In genomic region chr7:125475601-125476251, GRCm38 (mm10) we compare ENCODE assay signal across 8 mouse cellular contexts. TPM values are rescaled to one million over a fixed set of nuclear protein-coding genes. Genes with fewer than 3 reads are reported as not detected.
DNase-seq lines count a peak whose midpoint lies in the region; ATAC-seq lines count a peak whose summit lies in the region.

No protein-coding gene starts in this region.

- peaks cover 3% of the 10 kb centered on the region; the same call in 1 of the 2 replicates for H3K4me1 ChIP-seq in neural tube, embryonic 11.5 days (ENCODE audit: control insufficient read depth, insufficient read depth, low read length)
- peaks cover 23% of the 10 kb centered on the region for H3K4me1 ChIP-seq in forebrain, embryonic 15.5 days
- peaks cover 18% of the 10 kb centered on the region for H3K4me1 ChIP-seq in hindbrain, embryonic 15.5 days (replicated peaks)
- H3K4me1 ChIP-seq in midbrain, embryonic 14.5 days (ENCODE audit: control insufficient read depth, insufficient read depth, low read length), result peaks cover 6% of the 10 kb centered on the region

- no peak overlapping the region for H3K4me3 ChIP-seq in neural tube, embryonic 11.5 days (ENCODE audit: low read depth, low read length)
- no peak overlapping the region for H3K4me3 ChIP-seq in forebrain, embryonic 15.5 days
- H3K4me3 ChIP-seq in hindbrain, embryonic 15.5 days, result no peak overlapping the region
- H3K4me3 ChIP-seq in midbrain, embryonic 14.5 days (replicated peaks; ENCODE audit: low read depth, low read length), result no peak overlapping the region

- H3K4me2 ChIP-seq in neural tube, embryonic 11.5 days (ENCODE audit: low read depth), result no peak overlapping the region
- no peak overlapping the region for H3K4me2 ChIP-seq in forebrain, embryonic 15.5 days (replicated peaks)
- H3K4me2 ChIP-seq in hindbrain, embryonic 15.5 days, result no peak overlapping the region
- H3K4me2 ChIP-seq in midbrain, embryonic 14.5 days (ENCODE audit: low read length), result no peak overlapping the region

- 56% methylated on average over 11 of the region's 11 CpGs for WGBS in neural tube, embryonic 11.5 days
- WGBS in forebrain, embryonic 15.5 days, result 28% methylated on average over 11 of the region's 11 CpGs
- 57% methylated on average over 11 of the region's 11 CpGs for WGBS in hindbrain, embryonic 15.5 days
- WGBS in midbrain, embryonic 14.5 days, result 53% methylated on average over 11 of the region's 11 CpGs

- peaks cover 2% of the 10 kb centered on the region; the same call in 1 of the 2 replicates for H3K36me3 ChIP-seq in neural tube, embryonic 11.5 days (ENCODE audit: control insufficient read depth, insufficient read depth, low read length)
- peaks cover 2% of the 10 kb centered on the region; the same call in 1 of the 2 replicates for H3K36me3 ChIP-seq in forebrain, embryonic 15.5 days
- 0 out of 2 replicates have a peak, but pooled peaks cover 6% of the 10 kb centered on the region for H3K36me3 ChIP-seq in hindbrain, embryonic 15.5 days
- peaks cover 15% of the 10 kb centered on the region; the same call in 1 of the 2 replicates for H3K36me3 ChIP-seq in midbrain, embryonic 14.5 days (ENCODE audit: control insufficient read depth, insufficient read depth, low read length)

- H3K27me3 ChIP-seq in neural tube, embryonic 11.5 days (ENCODE audit: control insufficient read depth, insufficient read depth, low read length), result no peaks in the 10 kb centered on the region
- H3K27me3 ChIP-seq in forebrain, embryonic 15.5 days, result no peaks in the 10 kb centered on the region
- H3K27me3 ChIP-seq in hindbrain, embryonic 15.5 days, result no peaks in the 10 kb centered on the region
- no peaks in the 10 kb centered on the region for H3K27me3 ChIP-seq in midbrain, embryonic 14.5 days (ENCODE audit: control insufficient read depth, insufficient read depth, low read length)

- ATAC-seq in neural tube, embryonic 11.5 days (ENCODE audit: insufficient read depth, low FRiP score, low TSS enrichment), result no peak; the same call in 1 of the 2 replicates
- no peak for ATAC-seq in forebrain, embryonic 15.5 days (replicated peaks)
- ATAC-seq in hindbrain, embryonic 15.5 days (ENCODE audit: low FRiP score, low read depth), result peak; percentile 57; the same call in 1 of the 2 replicates
- ATAC-seq in midbrain, embryonic 14.5 days (ENCODE audit: low FRiP score, low TSS enrichment), result no peak

- H3K9ac ChIP-seq in neural tube, embryonic 11.5 days (ENCODE audit: low read length), result no peak overlapping the region
- H3K9ac ChIP-seq in forebrain, embryonic 15.5 days (replicated peaks), result peak overlapping the region; percentile 14; the same call in 1 of the 2 replicates
- H3K9ac ChIP-seq in hindbrain, embryonic 15.5 days, result no peak overlapping the region
- no peak overlapping the region for H3K9ac ChIP-seq in midbrain, embryonic 14.5 days (replicated peaks; ENCODE audit: low read length)

- peak overlapping the region; percentile 21; the same call in 1 of the 2 replicates for H3K27ac ChIP-seq in neural tube, embryonic 11.5 days (ENCODE audit: low read depth, low read length)
- H3K27ac ChIP-seq in forebrain, embryonic 15.5 days (replicated peaks), result peak overlapping the region; percentile 44
- H3K27ac ChIP-seq in hindbrain, embryonic 15.5 days (replicated peaks), result peak overlapping the region; percentile 64
- H3K27ac ChIP-seq in midbrain, embryonic 14.5 days (replicated peaks; ENCODE audit: low read depth, low read length), result peak overlapping the region; percentile 28; the same call in 1 of the 2 replicates

- no peaks in the 10 kb centered on the region for H3K9me3 ChIP-seq in neural tube, embryonic 11.5 days (ENCODE audit: control insufficient read depth, low read length)
- H3K9me3 ChIP-seq in forebrain, embryonic 15.5 days, result no peaks in the 10 kb centered on the region
- H3K9me3 ChIP-seq in hindbrain, embryonic 15.5 days, result no peaks in the 10 kb centered on the region
- H3K9me3 ChIP-seq in midbrain, embryonic 14.5 days (ENCODE audit: control insufficient read depth, low read length), result no peaks in the 10 kb centered on the region

- DNase-seq in neural tube, embryonic 11.5 days (ENCODE audit: low spot score), result peak; percentile 22
- DNase-seq in neural tube, embryonic 10.5 days (ENCODE audit: extremely low spot score, low spot score), result no peak
- peak; percentile 18 for DNase-seq in midbrain, embryonic 14.5 days
- no peak for DNase-seq in ovary, postnatal 14 days (ENCODE audit: low spot score)
- no peak for DNase-seq in cerebellum, adult 9-10 months
- no peak for DNase-seq in c-Kit-positive CD71-positive TER-119-positive erythroid progenitor cells, embryonic 14.5 days (ENCODE audit: low spot score)

RNA-seq across cellular contexts. Expression of gene Nsmce1, which starts 15.7 kb away (rescaled TPM):
- 119 TPM in 2 replicates for polyA plus RNA-seq in neural tube, embryonic 11.5 days (2014; fragmentation: Nextera tagmentation; extraction: Ambion mirVana)
- polyA plus RNA-seq in forebrain, embryonic 15.5 days (2015; fragmentation: Nextera tagmentation; extraction: Ambion mirVana), result 119 and 128 TPM in 2 replicates
- polyA plus RNA-seq in hindbrain, embryonic 15.5 days (2015; fragmentation: Nextera tagmentation; extraction: Ambion mirVana), result 89.2 and 99.4 TPM in 2 replicates
- polyA plus RNA-seq in midbrain, embryonic 14.5 days (2014; fragmentation: Nextera tagmentation; extraction: Ambion mirVana), result 93.9 and 101 TPM in 2 replicates

RNA-seq across cellular contexts. Expression of gene Kdm8, which starts 31.2 kb away (rescaled TPM):
- 10.8 and 11.2 TPM in 2 replicates for polyA plus RNA-seq in neural tube, embryonic 11.5 days (2014; fragmentation: Nextera tagmentation; extraction: Ambion mirVana)
- polyA plus RNA-seq in forebrain, embryonic 15.5 days (2015; fragmentation: Nextera tagmentation; extraction: Ambion mirVana), result 5.0 and 6.3 TPM in 2 replicates
- polyA plus RNA-seq in hindbrain, embryonic 15.5 days (2015; fragmentation: Nextera tagmentation; extraction: Ambion mirVana), result 5.1 and 5.4 TPM in 2 replicates
- 3.8 and 5.5 TPM in 2 replicates for polyA plus RNA-seq in midbrain, embryonic 14.5 days (2014; fragmentation: Nextera tagmentation; extraction: Ambion mirVana)

Comparison
In these comparisons a context has a peak if more than half of its experiments do, and no peak if none do; other contexts are left out.
1. DNase-seq: peak in neural tube, embryonic 11.5 days (single experiment) and midbrain, embryonic 14.5 days (single experiment); none in neural tube, embryonic 10.5 days (single experiment), ovary, postnatal 14 days (single experiment), cerebellum, adult 9-10 months (single experiment) and c-Kit-positive CD71-positive TER-119-positive erythroid progenitor cells, embryonic 14.5 days (single experiment).
2. Peak in every context shown above with its lines, with median percentiles within 50 percentile points of each other: H3K27ac ChIP-seq.